Mouse (Mus musculus): ENCODE data around the gene Myadm.

Myadm gene

GRCm38 (mm10) chr7:3317704-3318103, 28.8 kb downstream of the Myadm start:
- DNase-seq (ENCODE audit: low read depth, low spot score) = no peak

DNA sequence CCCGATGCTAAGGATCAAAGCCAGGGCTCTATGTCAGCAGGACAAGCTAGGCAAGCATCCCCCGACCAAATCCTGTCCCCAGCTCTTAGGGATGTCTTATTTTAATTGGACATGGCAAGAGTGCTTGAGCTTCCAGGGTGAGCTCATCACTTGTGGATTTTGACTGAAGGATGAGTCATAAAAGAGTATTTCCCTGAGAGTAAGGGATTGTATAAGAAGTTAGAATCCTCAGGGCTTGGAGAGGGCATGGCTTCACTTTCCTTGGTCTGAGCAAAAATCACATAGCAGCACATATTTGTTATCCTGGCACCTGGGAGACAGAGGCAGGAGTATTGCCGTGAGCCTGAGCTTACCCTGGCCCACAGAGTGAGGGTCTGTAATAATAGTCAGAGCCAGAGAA, 32.0 kb downstream of the Myadm start:
- no peak for DNase-seq (ENCODE audit: low read depth, low spot score)

DNA sequence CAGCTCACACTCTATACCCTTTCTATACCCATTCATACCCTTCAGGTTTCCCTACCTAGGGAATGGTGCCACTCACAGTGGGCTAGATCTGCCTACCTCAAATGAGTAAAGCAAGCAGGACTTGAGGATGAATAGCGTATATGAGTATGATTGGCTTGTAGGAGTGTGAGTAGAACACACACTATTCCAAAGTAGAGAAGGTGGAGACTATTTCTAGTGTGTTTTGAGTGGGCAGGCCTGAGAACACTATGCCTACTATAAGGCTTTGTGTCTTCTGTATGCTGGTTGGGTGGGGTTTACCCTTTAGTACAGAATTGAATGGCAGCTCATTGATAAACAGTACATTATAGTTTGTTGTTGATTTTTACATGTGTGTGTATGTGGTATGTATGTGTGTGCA, 34.9 kb downstream of the Myadm start:
- no peak for DNase-seq (ENCODE audit: low read depth, low spot score)

DNA sequence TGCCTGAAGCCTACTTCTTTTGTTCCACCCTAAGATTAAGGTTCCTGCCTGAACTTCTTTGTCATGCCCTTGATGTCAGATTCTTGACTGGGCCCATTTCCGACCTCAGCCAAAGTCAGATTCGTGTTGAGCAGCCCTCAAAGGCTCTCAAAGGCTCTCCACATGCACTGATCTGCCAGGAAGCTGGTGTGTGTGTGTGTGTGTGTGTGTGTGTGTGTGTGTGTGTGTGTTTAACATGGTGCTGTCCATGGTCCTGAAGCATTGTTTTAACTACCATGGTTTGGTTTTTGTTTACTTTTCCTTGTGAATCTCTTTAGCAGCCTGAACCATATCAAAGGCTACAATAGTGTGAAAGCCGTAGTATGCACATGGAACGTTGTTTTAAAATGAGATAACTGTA, 39.1 kb downstream of the Myadm start:
- no peak for DNase-seq (ENCODE audit: low read depth, low spot score)

DNA sequence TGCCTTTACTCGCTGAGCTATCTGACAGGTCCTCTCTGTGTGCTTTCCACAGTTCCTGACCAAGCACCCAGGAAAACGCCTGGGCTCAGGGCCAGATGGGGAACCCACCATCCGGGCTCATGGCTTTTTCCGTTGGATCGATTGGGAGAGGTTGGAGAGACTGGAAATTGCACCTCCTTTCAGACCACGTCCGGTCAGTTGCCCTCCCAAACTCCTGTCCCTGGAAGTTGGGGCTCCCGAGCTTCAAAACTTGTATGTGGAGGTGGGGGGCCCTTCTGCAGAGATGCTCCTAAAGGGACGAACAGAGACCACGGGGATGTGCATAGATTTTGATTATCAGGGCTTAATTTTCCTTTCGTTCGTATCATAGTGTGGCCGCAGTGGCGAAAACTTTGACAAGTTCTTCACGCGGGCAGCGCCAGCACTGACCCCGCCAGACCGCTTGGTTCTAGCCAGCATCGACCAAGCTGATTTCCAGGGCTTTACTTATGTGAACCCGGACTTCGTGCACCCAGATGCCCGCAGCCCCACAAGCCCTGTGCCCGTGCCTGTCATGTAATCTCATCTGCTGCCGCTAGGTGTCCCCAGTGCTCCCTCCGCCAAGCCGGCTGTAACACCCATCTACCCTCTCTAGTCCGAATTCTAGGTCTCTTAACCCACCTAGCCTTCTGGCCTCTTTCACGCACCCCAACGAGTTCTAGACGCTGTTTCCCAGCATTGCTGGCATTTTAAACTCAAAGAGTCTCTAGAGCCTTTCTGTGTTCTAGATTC, 41.1 kb downstream of the Myadm start:
- DNase-seq (ENCODE audit: low read depth, low spot score) = peak; percentile 73

- DNase-seq (ENCODE audit: low read depth, low spot score) = no peak
Measured at GRCm38 (mm10) chr7:3331171-3331570, 42.3 kb downstream of the Myadm start.

DNA sequence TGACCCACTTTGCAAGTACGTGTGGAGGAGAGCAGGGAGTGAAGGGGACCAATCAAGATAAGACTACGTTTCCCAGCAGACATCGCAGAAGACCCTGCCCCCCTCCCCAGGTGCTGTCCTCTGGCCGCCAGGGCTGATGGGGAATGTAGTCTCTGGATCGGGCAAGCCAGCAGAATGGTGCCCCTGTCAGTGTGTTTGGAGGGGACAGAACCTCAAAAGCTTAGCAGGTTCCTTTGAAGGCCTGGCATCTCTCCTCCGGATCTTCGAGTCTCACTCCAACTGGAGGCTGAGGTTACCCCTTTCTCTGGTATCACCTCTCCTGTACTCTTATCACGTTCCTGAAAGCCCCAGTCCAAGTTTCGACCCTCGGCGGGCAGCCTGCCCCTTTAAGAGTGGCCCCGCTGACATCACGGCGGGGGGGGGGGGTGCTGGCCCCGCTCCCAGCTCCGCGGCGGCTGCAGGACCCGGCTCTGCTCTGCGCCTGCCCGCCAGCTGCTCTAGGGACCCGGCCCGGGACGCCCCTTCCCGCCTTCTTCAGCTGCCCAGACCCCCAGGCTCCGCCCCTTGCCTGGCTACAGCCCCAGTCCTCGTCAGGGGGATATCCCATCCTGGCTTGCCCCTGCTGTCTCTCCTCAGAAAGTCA, 42.8 kb downstream of the Myadm start:
- DNase-seq (ENCODE audit: low read depth, low spot score) = peak; percentile 82

DNA sequence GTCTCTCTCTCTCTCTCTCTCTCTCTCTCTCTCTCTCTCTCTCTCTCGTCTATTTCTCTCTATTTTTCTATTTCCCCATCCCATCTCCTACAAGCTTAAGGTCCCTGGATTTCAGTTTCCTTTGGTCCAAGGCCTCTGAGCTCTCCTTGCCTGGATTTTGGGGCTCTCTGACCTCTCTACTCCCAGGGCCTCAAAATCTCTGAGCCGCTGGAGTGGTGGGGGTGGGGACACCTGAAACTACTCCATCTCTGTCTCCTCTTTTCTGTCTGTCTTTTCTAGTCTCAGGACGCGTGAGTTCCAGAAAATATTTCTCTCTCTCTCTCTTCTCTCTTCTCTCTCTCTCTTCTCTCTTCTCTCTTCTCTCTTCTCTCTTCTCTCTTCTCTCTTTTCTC, 43.3 kb downstream of the Myadm start:
- no peak for DNase-seq (ENCODE audit: low read depth, low spot score)

GRCm38 (mm10) chr7:3332619-3333521, 44.0 kb downstream of the Myadm start, which contains the start of gene Cacng7:
TSS of gene Cacng7 (plus strand) at chr7:3332955.
- peak; percentile 62 for DNase-seq (ENCODE audit: low read depth, low spot score)

DNA sequence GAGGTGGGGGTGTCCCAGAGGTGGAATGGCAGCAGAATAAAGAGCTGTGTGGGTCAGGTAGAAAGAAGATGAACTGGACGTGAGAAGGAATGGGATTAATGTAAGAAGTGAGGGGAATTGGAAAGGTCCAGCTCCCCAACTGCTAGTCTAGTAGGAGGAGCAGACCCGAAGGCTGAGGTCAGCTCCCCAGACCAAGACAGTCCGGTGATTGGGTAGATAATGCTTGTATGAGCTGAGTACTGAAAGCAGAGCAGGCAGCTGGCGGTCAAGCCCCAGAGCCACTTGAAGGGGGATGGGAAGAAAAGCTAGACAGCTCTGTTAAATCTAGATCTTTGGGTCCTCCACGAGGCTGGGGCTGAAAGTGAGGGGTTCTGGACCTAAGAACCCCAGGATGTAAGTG, 44.7 kb downstream of the Myadm start:
- DNase-seq (ENCODE audit: low read depth, low spot score) = no peak

- no peak for DNase-seq (ENCODE audit: low read depth, low spot score)
Measured at GRCm38 (mm10) chr7:3336412-3336811, 47.5 kb downstream of the Myadm start.

DNA sequence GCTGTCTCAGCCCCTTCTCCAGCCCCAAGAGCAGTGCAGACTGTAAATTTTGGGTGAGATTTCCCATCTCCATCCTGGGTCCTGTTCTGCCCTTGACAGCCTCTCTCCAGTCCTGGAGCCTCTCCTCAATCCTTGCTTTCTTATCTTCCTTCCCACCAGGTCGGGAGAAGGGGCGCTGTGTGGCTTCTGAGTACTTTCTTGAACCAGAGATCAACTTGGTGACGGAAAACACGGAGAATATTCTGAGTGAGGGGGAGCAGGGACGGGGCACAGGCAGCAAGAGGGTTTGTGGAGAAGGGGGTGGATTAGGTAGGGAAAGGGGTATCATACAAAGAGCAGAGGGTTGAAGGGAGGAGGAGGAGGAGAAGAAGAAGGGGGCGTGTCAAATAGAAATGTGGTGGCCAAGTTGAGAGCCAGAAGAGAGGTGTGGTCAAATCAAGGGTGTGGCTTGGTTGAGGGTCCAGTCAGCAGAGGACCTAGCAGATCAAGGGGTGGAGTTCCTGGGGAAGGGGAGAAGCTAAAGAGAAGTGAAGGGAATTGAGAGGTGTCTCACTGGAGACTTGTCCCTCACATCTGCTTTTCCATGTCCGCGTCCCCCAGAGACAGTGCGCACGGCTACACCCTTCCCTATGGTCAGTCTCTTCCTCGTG, 49.5 kb downstream of the Myadm start:
- DNase-seq (ENCODE audit: low read depth, low spot score) = no peak

GRCm38 (mm10) chr7:3339010-3339409, 50.1 kb downstream of the Myadm start:
- DNase-seq (ENCODE audit: low read depth, low spot score) = no peak

- no peak for DNase-seq (ENCODE audit: low read depth, low spot score)
Measured at GRCm38 (mm10) chr7:3343861-3344260, 55.0 kb downstream of the Myadm start.

DNA sequence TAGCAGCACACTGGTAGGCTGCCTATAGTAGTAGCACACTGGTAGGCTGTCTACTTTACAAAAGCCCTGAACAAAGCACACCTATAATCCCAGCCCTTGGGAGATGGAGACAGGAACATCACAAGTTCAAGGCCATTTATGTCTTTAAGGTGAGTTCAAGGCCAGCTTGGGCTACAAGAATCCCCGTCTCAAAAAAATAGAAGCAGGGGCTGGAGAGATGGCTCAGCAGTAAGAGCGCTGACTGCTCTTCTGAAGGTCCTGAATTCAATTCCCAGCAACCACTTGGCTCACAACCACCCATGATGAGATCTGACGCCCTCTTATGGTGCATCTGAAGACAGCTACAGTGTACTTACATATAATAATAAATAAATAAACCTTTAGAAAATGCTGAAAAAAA, 56.4 kb downstream of the Myadm start:
- no peak for DNase-seq (ENCODE audit: low read depth, low spot score)

DNA sequence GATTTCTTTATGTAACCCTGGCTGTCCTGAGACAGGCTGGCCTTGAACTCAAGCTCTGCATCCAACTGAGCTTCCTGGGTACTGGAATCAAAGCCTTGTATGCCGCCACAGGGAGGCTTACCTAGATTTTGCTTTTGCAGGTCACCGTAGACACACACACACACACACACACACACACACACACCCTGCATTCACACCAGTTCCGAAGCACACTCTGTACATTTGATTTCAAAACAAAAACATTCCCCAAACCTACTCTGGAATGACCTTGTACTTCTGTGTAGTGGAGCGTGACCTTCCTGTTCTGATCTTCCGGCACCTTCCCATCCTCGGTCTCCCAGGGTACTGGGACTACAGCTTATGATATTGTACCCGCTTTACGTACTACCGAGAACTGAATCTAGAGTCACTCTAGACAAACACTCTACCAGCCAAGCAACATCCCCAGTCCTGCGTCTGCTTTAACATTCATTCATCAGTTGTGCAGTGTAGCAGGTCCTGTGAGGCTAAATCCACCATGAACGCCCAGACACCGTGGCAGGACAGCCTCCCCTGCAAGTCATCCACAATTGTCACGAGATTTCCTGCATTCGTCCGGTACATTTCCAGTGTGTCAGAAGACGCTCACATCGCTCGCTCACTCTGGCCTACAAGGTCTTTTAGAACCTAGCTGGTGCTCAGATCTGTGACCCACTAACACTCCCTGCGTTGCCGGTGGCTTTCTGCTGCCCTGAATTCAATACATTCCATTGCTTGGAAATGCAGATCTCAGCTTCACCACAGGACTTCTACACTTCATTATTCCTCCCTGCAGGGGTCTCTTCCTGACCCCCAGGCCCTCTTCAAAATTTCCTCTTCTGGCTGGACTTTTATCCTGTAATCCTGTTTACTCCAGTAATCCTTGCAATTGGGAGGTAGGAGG, 58.7 kb downstream of the Myadm start:
- DNase-seq (ENCODE audit: low read depth, low spot score) = no peak

DNA sequence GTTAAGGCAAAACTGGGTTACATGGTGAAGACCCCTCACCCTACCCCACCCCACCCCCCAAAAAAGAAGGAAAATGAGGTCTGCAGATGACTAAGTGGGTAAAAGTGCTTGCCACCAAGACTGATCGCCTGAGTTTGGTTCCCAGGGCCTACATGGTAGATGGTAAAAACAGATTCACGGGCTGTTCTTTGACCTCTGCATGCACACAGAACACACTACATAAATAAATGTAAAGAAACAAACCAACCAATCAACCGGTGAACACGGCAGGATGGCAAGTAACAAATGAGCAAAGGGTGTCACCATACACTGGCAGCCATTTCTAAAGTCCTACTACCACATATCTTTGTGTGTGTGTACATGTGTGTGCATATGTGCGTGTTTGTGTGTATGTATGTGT, 59.4 kb downstream of the Myadm start:
- DNase-seq (ENCODE audit: low read depth, low spot score) = no peak

GRCm38 (mm10) chr7:3349775-3350174, 60.9 kb downstream of the Myadm start:
- DNase-seq (ENCODE audit: low read depth, low spot score) = no peak

All from forelimb bud, embryonic 11.5 days (tissue).